Mouse (Mus musculus): ENCODE data around the gene Tubb2a. TPM values are rescaled to one million over a fixed set of nuclear protein-coding genes. Genes with fewer than 3 reads are reported as not detected.
A peak's percentile ranks its signal among the peaks of the same experiment; 100 is the strongest.

The Tubb2a gene
- polyA plus RNA-seq, 1 experiment from 2014 or later = 3,281 TPM

GRCm38 (mm10) chr13:34071836-34072235, 6.0 kb downstream of the Tubb2a start:
- Histone ChIP-seq H3K9ac (replicated peaks) (no peak overlapping the region), H3K4me2 (no peak overlapping the region), H3K4me3 (replicated peaks) (no peak overlapping the region), H3K9me3 (replicated peaks) (no peaks in the 10 kb centered on the region), H3K27ac (replicated peaks) (no peak overlapping the region), H3K27me3 (replicated peaks) (no peaks in the 10 kb centered on the region), H3K36me3 (peaks cover 16% of the 10 kb centered on the region), H3K4me1 (peaks cover 27% of the 10 kb centered on the region)
- no peak for ATAC-seq (ENCODE audit: low FRiP score)
- 88% methylated on average over 6 of the region's 6 CpGs for WGBS

GRCm38 (mm10) chr13:34070296-34070695, 7.5 kb downstream of the Tubb2a start:
- peaks cover 9% of the 10 kb centered on the region for H3K36me3 ChIP-seq
- H3K4me2 ChIP-seq = no peak overlapping the region
- no peaks in the 10 kb centered on the region for H3K9me3 ChIP-seq (replicated peaks)
- no peak overlapping the region for H3K9ac ChIP-seq (replicated peaks)
- H3K27ac ChIP-seq (replicated peaks) = no peak overlapping the region
- WGBS = 58% methylated on average over 4 of the region's 4 CpGs
- ATAC-seq (ENCODE audit: low FRiP score) = no peak
- H3K4me3 ChIP-seq (replicated peaks) = no peak overlapping the region
- peaks cover 12% of the 10 kb centered on the region for H3K4me1 ChIP-seq
- no peaks in the 10 kb centered on the region for H3K27me3 ChIP-seq (replicated peaks)

GRCm38 (mm10) chr13:34066351-34066750, 11.5 kb downstream of the Tubb2a start:
- ATAC-seq (ENCODE audit: low FRiP score) = no peak
- Histone ChIP-seq H3K4me1 (no peaks in the 10 kb centered on the region), H3K27ac (replicated peaks) (0 out of 2 replicates have a peak overlapping the region, but pooled peaks have one; percentile 28), H3K27me3 (replicated peaks) (no peaks in the 10 kb centered on the region), H3K4me3 (replicated peaks) (no peak overlapping the region), H3K9ac (replicated peaks) (no peak overlapping the region), H3K4me2 (no peak overlapping the region), H3K9me3 (replicated peaks) (no peaks in the 10 kb centered on the region), H3K36me3 (peaks cover 12% of the 10 kb centered on the region)
- 62% methylated on average over 1 of the region's 1 CpGs for WGBS

- Histone ChIP-seq H3K9me3 (replicated peaks) (no peaks in the 10 kb centered on the region), H3K27ac (replicated peaks) (no peak overlapping the region), H3K4me3 (replicated peaks) (no peak overlapping the region), H3K36me3 (peaks cover 17% of the 10 kb centered on the region), H3K27me3 (replicated peaks) (no peaks in the 10 kb centered on the region), H3K9ac (replicated peaks) (no peak overlapping the region), H3K4me1 (no peaks in the 10 kb centered on the region), H3K4me2 (no peak overlapping the region)
- no peak for ATAC-seq (ENCODE audit: low FRiP score)
- WGBS = 92% methylated on average over 10 of the region's 10 CpGs
These were observed 15.3 kb downstream of the Tubb2a start for GRCm38 (mm10) chr13:34062466-34062865.

- Histone ChIP-seq H3K4me2 (no peak overlapping the region), H3K4me1 (no peaks in the 10 kb centered on the region), H3K27ac (replicated peaks) (no peak overlapping the region), H3K9me3 (replicated peaks) (no peaks in the 10 kb centered on the region), H3K9ac (replicated peaks) (no peak overlapping the region), H3K27me3 (replicated peaks) (no peaks in the 10 kb centered on the region), H3K4me3 (replicated peaks) (no peak overlapping the region), H3K36me3 (peaks cover 27% of the 10 kb centered on the region)
- ATAC-seq (ENCODE audit: low FRiP score) = no peak
- 90% methylated on average over 9 of the region's 9 CpGs for WGBS
These were observed 17.7 kb downstream of the Tubb2a start for GRCm38 (mm10) chr13:34060061-34060460.

- no peaks in the 10 kb centered on the region for H3K4me1 ChIP-seq
- H3K9me3 ChIP-seq (replicated peaks) = no peaks in the 10 kb centered on the region
- H3K9ac ChIP-seq (replicated peaks) = no peak overlapping the region
- 100% methylated on average over 1 of the region's 1 CpGs for WGBS
- H3K4me3 ChIP-seq (replicated peaks) = no peak overlapping the region
- H3K36me3 ChIP-seq = peaks cover 27% of the 10 kb centered on the region
- ATAC-seq (ENCODE audit: low FRiP score) = no peak
- H3K27me3 ChIP-seq (replicated peaks) = no peaks in the 10 kb centered on the region
- H3K4me2 ChIP-seq = no peak overlapping the region
- H3K27ac ChIP-seq (replicated peaks) = no peak overlapping the region
These were observed 20.6 kb downstream of the Tubb2a start for GRCm38 (mm10) chr13:34057252-34057651.

GRCm38 (mm10) chr13:34054983-34055382, 22.8 kb downstream of the Tubb2a start:
- no peak overlapping the region for H3K4me3 ChIP-seq (replicated peaks)
- H3K27me3 ChIP-seq (replicated peaks) = no peaks in the 10 kb centered on the region
- no peak overlapping the region for H3K9ac ChIP-seq (replicated peaks)
- no peaks in the 10 kb centered on the region for H3K4me1 ChIP-seq
- H3K9me3 ChIP-seq (replicated peaks) = no peaks in the 10 kb centered on the region
- ATAC-seq (ENCODE audit: low FRiP score) = no peak
- WGBS = 83% methylated on average over 3 of the region's 3 CpGs
- no peak overlapping the region for H3K27ac ChIP-seq (replicated peaks)
- H3K4me2 ChIP-seq = no peak overlapping the region
- peaks cover 32% of the 10 kb centered on the region for H3K36me3 ChIP-seq

GRCm38 (mm10) chr13:34054391-34054790, 23.4 kb downstream of the Tubb2a start:
- Histone ChIP-seq H3K4me1 (no peaks in the 10 kb centered on the region), H3K4me2 (no peak overlapping the region), H3K27ac (replicated peaks) (no peak overlapping the region), H3K27me3 (replicated peaks) (no peaks in the 10 kb centered on the region), H3K4me3 (replicated peaks) (no peak overlapping the region), H3K9ac (replicated peaks) (no peak overlapping the region), H3K9me3 (replicated peaks) (no peaks in the 10 kb centered on the region), H3K36me3 (peaks cover 32% of the 10 kb centered on the region)
- 69% methylated on average over 4 of the region's 4 CpGs for WGBS
- ATAC-seq (ENCODE audit: low FRiP score) = no peak

GRCm38 (mm10) chr13:34053673-34054282, 24.0 kb downstream of the Tubb2a start:
- Histone ChIP-seq H3K27ac (replicated peaks) (no peak overlapping the region), H3K36me3 (peaks cover 32% of the 10 kb centered on the region), H3K4me1 (no peaks in the 10 kb centered on the region), H3K9ac (replicated peaks) (no peak overlapping the region), H3K9me3 (replicated peaks) (no peaks in the 10 kb centered on the region), H3K4me2 (no peak overlapping the region), H3K27me3 (replicated peaks) (no peaks in the 10 kb centered on the region), H3K4me3 (replicated peaks) (no peak overlapping the region)
- no peak for ATAC-seq (ENCODE audit: low FRiP score)
- 73% methylated on average over 13 of the region's 13 CpGs for WGBS

GRCm38 (mm10) chr13:34051692-34052091, 26.1 kb downstream of the Tubb2a start:
- H3K4me2 ChIP-seq = no peak overlapping the region
- no peak overlapping the region for H3K9ac ChIP-seq (replicated peaks)
- H3K9me3 ChIP-seq (replicated peaks) = no peaks in the 10 kb centered on the region
- H3K36me3 ChIP-seq = peaks cover 43% of the 10 kb centered on the region
- peaks cover under 1% of the 10 kb centered on the region for H3K4me1 ChIP-seq
- no peak overlapping the region for H3K27ac ChIP-seq (replicated peaks)
- no peak for ATAC-seq (ENCODE audit: low FRiP score)
- 98% methylated on average over 3 of the region's 3 CpGs for WGBS
- no peaks in the 10 kb centered on the region for H3K27me3 ChIP-seq (replicated peaks)
- no peak overlapping the region for H3K4me3 ChIP-seq (replicated peaks)

GRCm38 (mm10) chr13:34050479-34050878, 27.3 kb downstream of the Tubb2a start:
- peaks cover 37% of the 10 kb centered on the region for H3K36me3 ChIP-seq
- peaks cover 4% of the 10 kb centered on the region for H3K4me1 ChIP-seq
- H3K9ac ChIP-seq (replicated peaks) = no peak overlapping the region
- no peaks in the 10 kb centered on the region for H3K9me3 ChIP-seq (replicated peaks)
- no peak overlapping the region for H3K4me3 ChIP-seq (replicated peaks)
- H3K27ac ChIP-seq (replicated peaks) = no peak overlapping the region
- WGBS = 96% methylated on average over 8 of the region's 8 CpGs
- no peak overlapping the region for H3K4me2 ChIP-seq
- ATAC-seq (ENCODE audit: low FRiP score) = no peak
- no peaks in the 10 kb centered on the region for H3K27me3 ChIP-seq (replicated peaks)

GRCm38 (mm10) chr13:34047526-34047925, 30.3 kb downstream of the Tubb2a start:
- H3K27me3 ChIP-seq (replicated peaks) = no peaks in the 10 kb centered on the region
- no peak for ATAC-seq (ENCODE audit: low FRiP score)
- no peak overlapping the region for H3K27ac ChIP-seq (replicated peaks)

More at GRCm38 (mm10) chr13:34047526-34047925, 30.3 kb downstream of the Tubb2a start:
- WGBS = 85% methylated on average over 3 of the region's 3 CpGs
- H3K4me3 ChIP-seq (replicated peaks) = no peak overlapping the region
- H3K4me1 ChIP-seq = peaks cover 5% of the 10 kb centered on the region
- peaks cover 22% of the 10 kb centered on the region for H3K36me3 ChIP-seq
- no peak overlapping the region for H3K9ac ChIP-seq (replicated peaks)
- no peaks in the 10 kb centered on the region for H3K9me3 ChIP-seq (replicated peaks)
- H3K4me2 ChIP-seq = no peak overlapping the region
